ENCODE assay signal across 7 mouse cellular contexts in the genomic region with DNA sequence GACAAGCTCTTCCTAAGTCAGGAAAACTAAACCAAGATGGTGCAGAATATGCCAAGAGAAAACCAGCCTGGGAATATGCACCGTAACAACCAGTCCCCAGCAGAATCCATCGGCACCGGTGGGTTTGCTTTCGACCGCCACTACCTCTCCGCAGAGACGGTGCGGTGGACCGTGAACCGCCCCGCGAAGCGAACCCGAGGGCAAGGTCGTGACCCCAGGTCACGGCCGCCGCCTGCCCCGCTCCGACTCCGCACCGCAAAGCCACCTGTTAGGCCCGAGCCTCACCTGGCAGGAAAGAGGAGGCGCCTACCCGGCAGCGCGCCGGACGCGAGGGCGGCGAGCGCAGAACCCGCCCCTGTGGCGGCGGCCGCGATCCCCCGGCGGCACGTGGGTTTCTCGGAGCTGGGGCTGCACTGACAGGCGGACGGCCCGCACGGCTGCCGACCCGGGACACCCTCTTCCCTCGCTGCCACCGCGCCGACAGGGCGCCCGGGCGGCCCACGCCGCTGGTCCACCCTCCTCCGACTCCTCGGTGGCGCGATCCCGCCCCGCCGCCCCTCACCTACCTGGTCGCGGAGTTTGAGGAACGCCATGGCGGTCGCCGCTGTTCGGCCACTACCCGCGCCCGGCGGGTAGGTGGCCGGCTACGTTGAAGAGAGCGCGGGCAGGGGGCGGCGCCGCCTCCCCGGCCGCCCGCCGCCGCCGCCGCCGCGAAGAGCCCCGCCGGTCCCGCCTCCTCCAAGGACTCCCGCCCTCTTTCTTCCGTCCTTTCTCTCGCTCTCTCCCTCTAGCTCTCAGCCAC. TPM values are rescaled to one million over a fixed set of nuclear protein-coding genes. Genes with fewer than 3 reads are reported as not detected.
DNase-seq lines count a peak whose midpoint lies in the region; ATAC-seq and TF ChIP-seq lines count a peak whose summit lies in the region.

No protein-coding gene starts in this region.

- WGBS in embryonic facial prominence, embryonic 11.5 days, result under 1% methylated on average over 85 of the region's 97 CpGs
- WGBS in kidney, embryonic 14.5 days, result under 1% methylated on average over 75 of the region's 97 CpGs
- under 1% methylated on average over 71 of the region's 97 CpGs for WGBS in midbrain, postnatal 0 days

- H3K9me3 ChIP-seq in embryonic facial prominence, embryonic 11.5 days (replicated peaks; ENCODE audit: control insufficient read depth, low read length), result no peaks in the 10 kb centered on the region
- no peaks in the 10 kb centered on the region for H3K9me3 ChIP-seq in kidney, embryonic 14.5 days (ENCODE audit: control insufficient read depth, low read length)
- H3K9me3 ChIP-seq in midbrain, postnatal 0 days (ENCODE audit: low read length), result no peaks in the 10 kb centered on the region

- no peaks in the 10 kb centered on the region for H3K27me3 ChIP-seq in embryonic facial prominence, embryonic 11.5 days (ENCODE audit: control insufficient read depth, insufficient read depth, low read length)
- no peaks in the 10 kb centered on the region for H3K27me3 ChIP-seq in kidney, embryonic 14.5 days (ENCODE audit: control insufficient read depth, insufficient read depth, low read length)
- H3K27me3 ChIP-seq in midbrain, postnatal 0 days (ENCODE audit: insufficient read depth, low read length), result no peaks in the 10 kb centered on the region

- TF ChIP-seq CTCF in midbrain, postnatal 0 days (IDR thresholded peaks at IDR 0.05), result no peak

- H3K27ac ChIP-seq in embryonic facial prominence, embryonic 11.5 days (replicated peaks; ENCODE audit: low read depth, low read length), result peak overlapping the region; percentile 88
- peak overlapping the region; percentile 93 for H3K27ac ChIP-seq in kidney, embryonic 14.5 days (ENCODE audit: low read depth, low read length)
- peak overlapping the region; percentile 91 for H3K27ac ChIP-seq in midbrain, postnatal 0 days (ENCODE audit: low read depth, low read length)

- H3K9ac ChIP-seq in embryonic facial prominence, embryonic 11.5 days (replicated peaks; ENCODE audit: low read length), result peak overlapping the region; percentile 80
- H3K9ac ChIP-seq in kidney, embryonic 14.5 days (ENCODE audit: low read depth, low read length), result peak overlapping the region; percentile 82
- peak overlapping the region; percentile 83 for H3K9ac ChIP-seq in midbrain, postnatal 0 days (replicated peaks; ENCODE audit: low read length, poor library complexity, severe bottlenecking)

- DNase-seq in adrenal gland, postnatal 25 days, result peak; percentile 63
- DNase-seq in embryonic facial prominence, embryonic 11.5 days (ENCODE audit: low spot score), result peak; percentile 53
- peak; percentile 29 to 60 for DNase-seq in heart, adult 9 months (ENCODE audit: low spot score in 2 of 2)
- peak; percentile 72 for DNase-seq in liver
- DNase-seq in midbrain, postnatal 0 days (ENCODE audit: low spot score), result peak; percentile 26
- peak; percentile 31 to 50 for DNase-seq in spleen, postnatal 14 days (ENCODE audit: low spot score in 2 of 2)

- peak; percentile 67; the same call in 1 of the 2 replicates for ATAC-seq in embryonic facial prominence, embryonic 11.5 days (replicated peaks; ENCODE audit: insufficient number of reproducible peaks, low FRiP score, low TSS enrichment, low read depth)
- no peak; the same call in none of the 2 replicates for ATAC-seq in kidney, embryonic 14.5 days (ENCODE audit: low FRiP score, low TSS enrichment)
- 0 out of 2 replicates have a peak, but pooled peaks have one; percentile 11 for ATAC-seq in midbrain, postnatal 0 days (ENCODE audit: low FRiP score)

- peak overlapping the region; percentile 83 for H3K4me2 ChIP-seq in embryonic facial prominence, embryonic 11.5 days (ENCODE audit: low read depth, low read length)
- H3K4me2 ChIP-seq in kidney, embryonic 14.5 days (replicated peaks; ENCODE audit: low read depth, low read length), result peak overlapping the region; percentile 85
- H3K4me2 ChIP-seq in midbrain, postnatal 0 days (ENCODE audit: low read depth, low read length, poor library complexity, severe bottlenecking), result peak overlapping the region; percentile 84

- peak overlapping the region; percentile 96 for H3K4me3 ChIP-seq in embryonic facial prominence, embryonic 11.5 days (ENCODE audit: low read depth, low read length)
- H3K4me3 ChIP-seq in kidney, embryonic 14.5 days (ENCODE audit: low read length), result peak overlapping the region; percentile 93
- peak overlapping the region; percentile 97 for H3K4me3 ChIP-seq in midbrain, postnatal 0 days (ENCODE audit: low read depth, low read length)

- no peaks in the 10 kb centered on the region for H3K4me1 ChIP-seq in embryonic facial prominence, embryonic 11.5 days (ENCODE audit: control insufficient read depth, insufficient read depth, low read length)
- peaks cover 3% of the 10 kb centered on the region; the same call in 1 of the 2 replicates for H3K4me1 ChIP-seq in kidney, embryonic 14.5 days (ENCODE audit: control insufficient read depth, insufficient read depth, low read length)
- H3K4me1 ChIP-seq in midbrain, postnatal 0 days (ENCODE audit: insufficient read depth, low read length), result no peaks in the 10 kb centered on the region; the same call in 1 of the 2 replicates

- H3K36me3 ChIP-seq in embryonic facial prominence, embryonic 11.5 days (replicated peaks; ENCODE audit: control insufficient read depth, insufficient read depth, low read depth, low read length), result no peaks in the 10 kb centered on the region
- no peaks in the 10 kb centered on the region for H3K36me3 ChIP-seq in kidney, embryonic 14.5 days (ENCODE audit: control insufficient read depth, insufficient read depth, low read length)
- H3K36me3 ChIP-seq in midbrain, postnatal 0 days (ENCODE audit: insufficient read depth, low read length), result no peaks in the 10 kb centered on the region

RNA-seq across cellular contexts. Expression of a gene that starts 0.5 kb away (rescaled TPM):
- 20.6 and 25.6 TPM in 2 replicates for total RNA-seq in adrenal gland, postnatal 25 days (2021)
- 9.6 and 10.0 TPM in 2 replicates for polyA plus RNA-seq in embryonic facial prominence, embryonic 11.5 days (2014; fragmentation: Nextera tagmentation; extraction: Ambion mirVana)
- 5.9 and 11.0 TPM in 2 replicates for polyA plus RNA-seq in kidney, embryonic 14.5 days (2014; fragmentation: Nextera tagmentation; extraction: Ambion mirVana)
- total RNA-seq in midbrain, postnatal 0 days (2014; rRNA removed), result 28.0 and 33.7 TPM in 2 replicates
- polyA plus RNA-seq in midbrain, postnatal 0 days (2015; fragmentation: Nextera tagmentation; extraction: Ambion mirVana), result 6.9 and 7.3 TPM in 2 replicates
